Mouse (Mus musculus) stomach, embryonic 15.5 days (tissue): ENCODE results near the gene Mapk13. TPM values are rescaled to one million over a fixed set of nuclear protein-coding genes. Genes with fewer than 3 reads are reported as not detected.

Experiments used
- ATAC-seq: fragments of 200-750 bp; cut with Nextera tagmentation; 2 replicates; pipeline ENCODE4 v1.8.0; 2017; ENCODE audit warnings: low read depth, moderate number of reproducible peaks, moderate TSS enrichment; ENCODE audit not compliant: insufficient read depth, low FRiP score
- H3K27ac ChIP-seq: fragments of 300-500 bp; sonication (generic); 2 replicates; pipeline ENCODE4 v1.5.1; 2015; ENCODE audit warnings: mild to moderate bottlenecking, inconsistent platforms
- H3K27me3 ChIP-seq: fragments of 300-500 bp; sonication (generic); replicated peaks from 2 replicates; pipeline ENCODE4 v1.6.1; 2015; ENCODE audit warnings: inconsistent platforms
- H3K36me3 ChIP-seq: fragments of 300-500 bp; sonication (generic); 2 replicates; pipeline ENCODE4 v1.6.1; 2015; ENCODE audit warnings: inconsistent platforms
- H3K4me1 ChIP-seq: fragments of 300-500 bp; sonication (generic); 2 replicates; pipeline ENCODE4 v1.6.1; 2015; ENCODE audit warnings: inconsistent platforms
- H3K4me2 ChIP-seq: fragments of 300-500 bp; sonication (generic); 2 replicates; pipeline ENCODE4 v1.6.1; 2015; ENCODE audit warnings: mild to moderate bottlenecking, inconsistent platforms
- H3K4me3 ChIP-seq: fragments of 300-500 bp; sonication (generic); replicated peaks from 2 replicates; pipeline ENCODE4 v1.5.1; 2015; ENCODE audit warnings: inconsistent platforms
- H3K9ac ChIP-seq: fragments of 300-500 bp; sonication (generic); 2 replicates; pipeline ENCODE4 v1.6.1; 2015; ENCODE audit warnings: inconsistent platforms
- H3K9me3 ChIP-seq: fragments of 300-500 bp; sonication (generic); 2 replicates; pipeline ENCODE4 v1.6.1; 2016; ENCODE audit warnings: inconsistent platforms
- WGBS: fragments of 180-500 bp; shearing (Covaris S2); methylation state at CpG from one replicate; pipeline ENCODE4 v1.1.7; 2015; 5-methylcytosine and 5-hydroxymethylcytosine counted together
- polyA plus RNA-seq: library from polyadenylated mRNA; unstranded; fragments of >200 nt; fragmentation: Nextera tagmentation; extraction: Ambion mirVana; gene quantifications from 2 replicates; pipeline ENCODE4 v1.2.1, GENCODE M21; 2015

Mapk13 gene
- polyA plus RNA-seq, 1 experiment from 2014 or later = 95.5 TPM

DNA sequence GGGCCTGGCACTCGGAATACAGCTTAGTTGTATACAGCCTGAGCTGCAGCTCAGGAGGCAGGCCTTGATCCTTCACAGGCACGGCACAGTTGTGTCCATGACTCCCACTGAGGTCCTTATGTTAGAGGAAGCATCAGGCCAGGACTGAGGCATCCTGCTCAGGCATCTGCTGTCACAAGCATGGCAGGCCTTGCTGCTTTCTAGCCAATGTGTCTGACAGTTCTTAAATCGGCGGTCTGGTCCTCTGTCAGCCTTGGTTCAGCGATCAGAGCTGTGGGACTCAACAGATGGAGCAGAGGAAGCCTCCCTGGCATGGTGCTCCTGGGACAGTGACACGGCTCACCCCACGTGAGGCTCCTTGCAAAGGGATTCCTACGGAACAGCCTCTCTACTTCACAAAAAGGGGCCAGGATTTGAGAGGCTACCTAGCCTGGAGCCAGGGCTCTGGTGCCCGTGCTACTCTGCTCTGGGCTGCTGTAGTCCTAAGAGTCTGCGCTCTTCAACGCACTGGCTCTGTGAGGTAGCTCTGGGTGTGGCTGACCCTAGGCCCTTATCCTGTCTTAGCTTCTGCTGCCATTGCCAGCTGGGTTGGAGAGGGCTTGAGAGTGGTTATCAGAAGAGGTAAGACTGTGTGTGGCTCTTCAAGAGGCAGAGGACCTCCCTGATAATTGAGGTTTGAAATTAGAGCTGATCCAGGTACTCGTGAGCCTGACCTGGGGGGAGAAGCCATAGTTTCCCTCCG is 54.1 kb downstream of the Mapk13 start:
- no peak overlapping the region for H3K9ac ChIP-seq
- 88% methylated on average over 13 of the region's 13 CpGs for WGBS
- no peak overlapping the region for H3K27ac ChIP-seq
- ATAC-seq = peak; percentile 96
- H3K4me1 ChIP-seq = no peaks in the 10 kb centered on the region
- peaks cover 66% of the 10 kb centered on the region for H3K36me3 ChIP-seq
- H3K4me3 ChIP-seq = no peak overlapping the region
- no peaks in the 10 kb centered on the region for H3K27me3 ChIP-seq
- H3K9me3 ChIP-seq = no peaks in the 10 kb centered on the region
- no peak overlapping the region for H3K4me2 ChIP-seq

DNA sequence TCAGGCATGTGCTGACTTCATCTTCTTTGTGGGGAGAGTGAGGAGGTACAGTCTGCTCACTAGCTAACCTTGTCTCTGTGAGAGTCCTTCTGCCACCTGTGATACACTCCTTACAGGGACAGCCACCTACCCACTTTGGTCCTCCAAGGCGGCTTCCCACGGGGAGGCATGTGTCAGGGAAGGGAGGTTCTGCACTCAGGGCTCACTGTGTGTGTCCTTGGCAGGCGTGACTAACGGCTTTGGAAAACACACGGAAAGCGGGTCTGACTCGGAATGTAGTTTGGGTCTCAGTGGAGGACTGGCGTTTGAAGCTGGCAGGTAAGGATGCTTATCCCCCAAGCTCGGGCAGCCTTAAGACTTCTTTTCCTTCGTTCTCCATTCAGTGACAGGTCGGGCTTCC is 54.7 kb downstream of the Mapk13 start:
- H3K9me3 ChIP-seq = no peaks in the 10 kb centered on the region
- no peak overlapping the region for H3K27ac ChIP-seq
- no peak overlapping the region for H3K4me2 ChIP-seq
- H3K4me1 ChIP-seq = no peaks in the 10 kb centered on the region
- no peak overlapping the region for H3K9ac ChIP-seq
- peaks cover 64% of the 10 kb centered on the region for H3K36me3 ChIP-seq
- no peak overlapping the region for H3K4me3 ChIP-seq
- ATAC-seq = no peak
- 80% methylated on average over 11 of the region's 11 CpGs for WGBS
- H3K27me3 ChIP-seq = no peaks in the 10 kb centered on the region

DNA sequence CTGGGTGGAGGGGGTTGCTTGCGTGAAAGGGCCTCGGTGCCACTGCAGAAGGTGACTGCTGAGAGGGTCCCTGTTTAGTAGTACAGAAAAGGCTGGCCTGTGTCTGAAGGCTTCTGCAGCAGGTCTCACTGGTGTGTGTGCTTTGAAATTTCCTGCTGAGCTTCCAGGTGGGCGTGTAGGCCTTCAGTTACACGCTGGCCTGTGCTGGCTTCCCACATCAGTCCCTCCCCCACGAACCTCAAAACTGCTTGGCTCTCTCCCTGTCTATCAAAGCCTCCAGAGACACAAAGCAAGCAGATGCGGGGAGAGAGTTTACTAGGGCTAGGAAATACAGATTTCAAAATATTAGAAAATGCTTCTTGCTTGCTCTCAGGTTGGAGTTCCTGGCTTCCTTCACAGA is 55.8 kb downstream of the Mapk13 start:
- 70% methylated on average over 6 of the region's 6 CpGs for WGBS

DNA sequence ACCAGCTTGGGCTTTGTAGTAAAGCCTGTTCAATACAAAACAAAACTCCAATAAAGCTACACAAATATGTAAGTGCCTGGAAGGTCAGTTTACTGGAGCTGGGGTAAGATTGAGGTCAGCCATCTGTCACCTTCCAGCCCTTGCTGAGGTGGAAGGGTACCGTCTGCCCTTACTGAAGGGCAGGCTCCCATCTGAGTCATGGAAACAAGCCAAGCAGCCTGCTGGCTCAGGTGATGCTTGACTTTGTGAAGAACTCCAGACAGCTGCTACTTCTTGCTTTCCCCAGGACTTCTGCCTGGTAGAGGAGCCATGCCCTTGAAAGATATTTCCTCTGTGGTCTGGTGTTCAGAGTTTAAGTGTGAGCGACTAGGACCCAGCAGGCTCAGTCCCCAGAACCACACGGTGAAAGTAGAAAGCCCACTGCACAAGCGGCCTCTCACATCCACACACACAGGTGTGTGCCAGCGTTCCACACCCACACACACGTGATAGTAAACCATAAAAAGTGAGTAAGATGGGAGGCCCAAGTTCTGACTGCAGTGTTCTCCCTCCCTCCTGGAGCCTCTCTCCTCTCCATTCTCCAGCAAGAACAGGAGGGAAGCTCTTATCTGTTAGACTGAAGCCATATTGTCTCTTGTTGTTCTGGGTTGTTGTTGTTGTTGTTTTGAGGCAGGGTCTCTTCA is 56.4 kb downstream of the Mapk13 start:
- Histone ChIP-seq H3K9me3 (no peaks in the 10 kb centered on the region), H3K9ac (no peak overlapping the region), H3K4me1 (no peaks in the 10 kb centered on the region), H3K4me2 (no peak overlapping the region), H3K27me3 (no peaks in the 10 kb centered on the region), H3K4me3 (no peak overlapping the region), H3K36me3 (peaks cover 68% of the 10 kb centered on the region), H3K27ac (no peak overlapping the region)
- no peak for ATAC-seq
- 81% methylated on average over 6 of the region's 6 CpGs for WGBS

More for the DNA sequence above, 55.8 kb downstream of the Mapk13 start:
- peaks cover 63% of the 10 kb centered on the region for H3K36me3 ChIP-seq
- no peak overlapping the region for H3K27ac ChIP-seq
- H3K4me3 ChIP-seq = no peak overlapping the region
- no peak for ATAC-seq
- H3K4me1 ChIP-seq = no peaks in the 10 kb centered on the region
- no peak overlapping the region for H3K4me2 ChIP-seq
- no peaks in the 10 kb centered on the region for H3K27me3 ChIP-seq
- H3K9me3 ChIP-seq = no peaks in the 10 kb centered on the region
- H3K9ac ChIP-seq = no peak overlapping the region

DNA sequence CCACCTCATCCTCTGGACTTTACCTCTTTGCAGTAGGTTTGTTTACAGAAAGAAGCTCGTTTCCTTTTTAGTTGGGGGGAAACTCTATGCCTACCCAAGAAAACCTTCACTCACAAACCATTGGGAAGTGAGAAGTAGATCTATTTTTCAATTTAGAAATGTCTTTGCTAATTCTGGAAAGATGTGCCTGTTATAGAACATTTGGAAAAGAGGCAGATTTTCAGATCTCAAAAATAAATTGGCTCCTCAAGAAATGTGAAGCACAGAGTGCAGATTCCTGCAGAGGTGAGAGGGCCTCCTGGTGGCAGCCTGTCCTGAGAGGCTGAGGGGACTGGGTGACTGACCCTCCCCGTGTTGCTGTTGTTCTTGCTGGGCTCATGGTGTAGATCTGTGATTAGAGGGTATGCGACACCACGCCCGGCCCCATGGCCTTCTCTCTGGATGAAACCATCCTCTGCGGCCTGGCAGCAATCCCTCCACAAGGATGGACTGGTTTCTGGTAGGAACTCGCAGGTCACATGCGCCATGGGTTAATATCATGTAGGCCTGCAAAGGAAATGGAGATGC is 58.7 kb downstream of the Mapk13 start:
- H3K9ac ChIP-seq = no peak overlapping the region
- H3K36me3 ChIP-seq = peaks cover 68% of the 10 kb centered on the region
- H3K4me2 ChIP-seq = no peak overlapping the region
- H3K9me3 ChIP-seq = no peaks in the 10 kb centered on the region
- no peak for ATAC-seq
- no peaks in the 10 kb centered on the region for H3K4me1 ChIP-seq
- no peak overlapping the region for H3K4me3 ChIP-seq
- no peaks in the 10 kb centered on the region for H3K27me3 ChIP-seq
- H3K27ac ChIP-seq = no peak overlapping the region
- 87% methylated on average over 8 of the region's 8 CpGs for WGBS

GRCm38 (mm10) chr17:28829120-28829519 is 60.0 kb downstream of the Mapk13 start:
- no peaks in the 10 kb centered on the region for H3K9me3 ChIP-seq
- ATAC-seq = peak; percentile 85; the same call in 1 of the 2 replicates
- no peak overlapping the region for H3K27ac ChIP-seq
- H3K36me3 ChIP-seq = peaks cover 70% of the 10 kb centered on the region
- H3K4me2 ChIP-seq = no peak overlapping the region; the same call in 1 of the 2 replicates
- H3K9ac ChIP-seq = no peak overlapping the region
- H3K4me3 ChIP-seq = no peak overlapping the region
- H3K27me3 ChIP-seq = no peaks in the 10 kb centered on the region
- WGBS = 81% methylated on average over 14 of the region's 14 CpGs
- no peaks in the 10 kb centered on the region for H3K4me1 ChIP-seq

Other genes starting within 250 kb of the Mapk13 start
- gene Armc12, start 238.5 kb upstream of the Mapk13 start, polyA plus RNA-seq = not detected in 2 replicates
- not detected in 2 replicates for gene Clpsl2, start 219.9 kb upstream of the Mapk13 start, polyA plus RNA-seq
- gene Clps, start 208.5 kb upstream of the Mapk13 start, polyA plus RNA-seq = 3,221 and 3,572 TPM in 2 replicates
- 0.85 and 1.0 TPM in 2 replicates for gene Lhfpl5, start 193.7 kb upstream of the Mapk13 start, polyA plus RNA-seq
- gene Srpk1, start 146.6 kb upstream of the Mapk13 start, polyA plus RNA-seq = 75.1 and 79.2 TPM in 2 replicates
- gene Slc26a8, start 79.1 kb upstream of the Mapk13 start, polyA plus RNA-seq = 0.48 and 0.49 TPM in 2 replicates
- 40.7 and 44.9 TPM in 2 replicates for gene Mapk14, start 78.0 kb upstream of the Mapk13 start, polyA plus RNA-seq
- gene AC170998.1, start 43.2 kb upstream of the Mapk13 start, polyA plus RNA-seq = 3.4 TPM in 2 replicates
- gene Brpf3, start 31.8 kb downstream of the Mapk13 start, polyA plus RNA-seq = 14.5 and 15.1 TPM in 2 replicates
- 0.32 and 0.50 TPM in 2 replicates for gene Pnpla1, start 89.1 kb downstream of the Mapk13 start, polyA plus RNA-seq
- 0.71 and 0.81 TPM in 2 replicates for gene 4930539E08Rik, start 146.0 kb downstream of the Mapk13 start, polyA plus RNA-seq
- 0.17 TPM in 1 of 2 replicates, not detected in the other for gene Pxt1, start 174.5 kb downstream of the Mapk13 start, polyA plus RNA-seq
- gene Kctd20, start 182.7 kb downstream of the Mapk13 start, polyA plus RNA-seq = 68.4 and 74.9 TPM in 2 replicates
- 98.3 and 106 TPM in 2 replicates for gene Stk38, start 238.7 kb downstream of the Mapk13 start, polyA plus RNA-seq